Mouse (Mus musculus) adrenal gland (tissue): ENCODE data around the gene Cela2a.

Experiments used
- intact Hi-C: fragments of 180-260 bp; cut with DNase I; formaldehyde crosslinking; loops from one replicate; pipeline ENCODE4 v1.15.1; 2025
- long read RNA-seq, 2 experiments: library from polyadenylated mRNA; unstranded; transcript quantifications; one replicate each; pipeline ENCODE4 v2.0.0; 2020; ENCODE audit warnings: borderline replicate concordance in 1 of 2; ENCODE audit not compliant: insufficient replicate concordance in 1 of 2

Cela2a gene
- long read RNA-seq, experiment 1, result 0 reads
- long read RNA-seq, experiment 2, result 0 reads

GRCm38 (mm10) chr4:141826060-141826459, at the start of gene Cela2a:
Gene Cela2a (minus strand): TSS chr4:141826160.
- intact Hi-C loops, result no loop called here

- intact Hi-C loops, result no loop called here
Measured at GRCm38 (mm10) chr4:141875481-141876108, 49.6 kb upstream of the Cela2a start.

GRCm38 (mm10) chr4:141874601-141875460, 48.9 kb upstream of the Cela2a start, which contains the start of gene Efhd2:
Gene Efhd2 (minus strand): TSS chr4:141874920.
- intact Hi-C loops, result no loop called here

GRCm38 (mm10) chr4:141874111-141874600, 48.2 kb upstream of the Cela2a start:
- intact Hi-C loops, result no loop called here

GRCm38 (mm10) chr4:141872977-141873376, 47.0 kb upstream of the Cela2a start:
- intact Hi-C loops, result no loop called here

- intact Hi-C loops, result no loop called here
Measured at GRCm38 (mm10) chr4:141871909-141872308, 45.9 kb upstream of the Cela2a start.

GRCm38 (mm10) chr4:141871333-141871725, 45.4 kb upstream of the Cela2a start:
- intact Hi-C loops, result no loop called here

- intact Hi-C loops, result no loop called here
Measured at GRCm38 (mm10) chr4:141870666-141871332, 44.8 kb upstream of the Cela2a start.

GRCm38 (mm10) chr4:141869436-141870215, 43.7 kb upstream of the Cela2a start:
- intact Hi-C loops, result no loop called here

GRCm38 (mm10) chr4:141868051-141868450, 42.1 kb upstream of the Cela2a start:
- intact Hi-C loops, result no loop called here

- intact Hi-C loops, result no loop called here
Measured at GRCm38 (mm10) chr4:141867498-141867897, 41.5 kb upstream of the Cela2a start.

- intact Hi-C loops, result no loop called here
Measured at GRCm38 (mm10) chr4:141866933-141867490, 41.1 kb upstream of the Cela2a start.

GRCm38 (mm10) chr4:141865600-141865999, 39.6 kb upstream of the Cela2a start:
- intact Hi-C loops, result no loop called here

GRCm38 (mm10) chr4:141865006-141865405, 39.0 kb upstream of the Cela2a start:
- intact Hi-C loops, result no loop called here

GRCm38 (mm10) chr4:141864506-141864905, 38.5 kb upstream of the Cela2a start:
- intact Hi-C loops, result no loop called here

GRCm38 (mm10) chr4:141863726-141864280, 37.8 kb upstream of the Cela2a start:
- intact Hi-C loops, result no loop called here

GRCm38 (mm10) chr4:141862867-141863266, 36.9 kb upstream of the Cela2a start:
- intact Hi-C loops, result no loop called here

- intact Hi-C loops, result no loop called here
Measured at GRCm38 (mm10) chr4:141861591-141862295, 35.8 kb upstream of the Cela2a start.

GRCm38 (mm10) chr4:141860246-141860841, 34.4 kb upstream of the Cela2a start:
- intact Hi-C loops, result no loop called here
